23 mouse cellular contexts compared by ENCODE assay signal in the genomic region with DNA sequence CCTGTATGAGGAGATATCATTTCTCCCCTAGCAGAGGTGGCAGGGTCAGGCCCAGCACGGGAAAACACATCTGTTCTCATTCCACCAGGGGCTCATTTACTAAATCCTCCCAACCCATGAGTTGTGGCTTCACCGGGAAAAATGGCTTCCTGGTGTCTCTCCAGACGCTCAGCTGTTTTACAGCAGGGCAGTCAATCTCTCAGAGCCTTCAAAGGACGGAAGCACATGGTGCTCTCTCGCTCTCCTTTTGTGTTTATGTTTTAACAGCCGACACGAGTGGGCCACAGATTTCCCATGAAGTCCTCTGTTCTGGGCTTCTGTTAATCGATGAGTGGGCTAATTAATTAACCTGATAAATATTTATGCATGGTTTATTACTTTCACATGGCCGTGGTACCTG. TPM values are rescaled to one million over a fixed set of nuclear protein-coding genes. Genes with fewer than 3 reads are reported as not detected.
DNase-seq lines count a peak whose midpoint lies in the region; ATAC-seq and TF ChIP-seq lines count a peak whose summit lies in the region.
"Had no signal": no experiment of that assay in that cellular context is flagged by ENCODE, and none has a peak within 500 bp of the region (broad histone marks: within the 10 kb centered on the region; RNA-seq: fewer than 3 reads in every experiment).

No protein-coding gene starts in this region.

- H3K4me2 ChIP-seq in kidney, postnatal 0 days (ENCODE audit: low read length): no peak overlapping the region
- H3K4me2 ChIP-seq in neural tube, embryonic 13.5 days: no peak overlapping the region
- H3K4me2 ChIP-seq: embryonic facial prominence, embryonic 12.5 days; forebrain, embryonic 12.5 days; heart, embryonic 11.5 days; heart, embryonic 15.5 days; hindbrain, embryonic 14.5 days had no signal

- intact Hi-C loops in left cerebral cortex, adult 2 months (cut with DNase I): no loop called here

- no peak for TF ChIP-seq POLR2A in brain, embryonic 14.5 days (IDR thresholded peaks at IDR 0.05; ENCODE audit: borderline replicate concordance, extremely low read depth, insufficient read depth, insufficient read length, poor library complexity, severe bottlenecking)

- no peaks in the 10 kb centered on the region for H3K36me3 ChIP-seq in kidney, postnatal 0 days (ENCODE audit: insufficient read depth, low read length)
- H3K36me3 ChIP-seq in neural tube, embryonic 13.5 days: no peaks in the 10 kb centered on the region
- H3K36me3 ChIP-seq: embryonic facial prominence, embryonic 12.5 days; forebrain, embryonic 12.5 days; heart, embryonic 15.5 days; hindbrain, embryonic 10.5 days had no signal

- no peak overlapping the region for H3K9ac ChIP-seq in kidney, postnatal 0 days (ENCODE audit: low read depth, low read length)
- H3K9ac ChIP-seq in neural tube, embryonic 13.5 days: no peak overlapping the region
- H3K9ac ChIP-seq: embryonic facial prominence, embryonic 12.5 days; forebrain, embryonic 12.5 days; heart, embryonic 15.5 days; hindbrain, embryonic 14.5 days had no signal

- ATAC-seq in kidney, postnatal 0 days (replicated peaks; ENCODE audit: low FRiP score, low read depth): no peak
- ATAC-seq in neural tube, embryonic 13.5 days (ENCODE audit: low read depth): no peak
- ATAC-seq: activated CD4-positive, CD25-positive, alpha-beta regulatory T cell, adult 4 months; forebrain, embryonic 16.5 days; Patski had no signal

- H3K4me1 ChIP-seq in kidney, postnatal 0 days (replicated peaks; ENCODE audit: insufficient read depth, low read length): no peaks in the 10 kb centered on the region
- H3K4me1 ChIP-seq in neural tube, embryonic 13.5 days (replicated peaks): peaks cover 13% of the 10 kb centered on the region
- H3K4me1 ChIP-seq: embryonic facial prominence, embryonic 12.5 days; heart, embryonic 15.5 days had no signal

- WGBS in kidney, postnatal 0 days: 28% methylated on average over 9 of the region's 9 CpGs
- WGBS in neural tube, embryonic 13.5 days: 9% methylated on average over 9 of the region's 9 CpGs

- H3K9me3 ChIP-seq in kidney, postnatal 0 days (replicated peaks; ENCODE audit: low read length): no peaks in the 10 kb centered on the region
- H3K9me3 ChIP-seq in neural tube, embryonic 13.5 days: no peaks in the 10 kb centered on the region
- H3K9me3 ChIP-seq: embryonic facial prominence, embryonic 12.5 days; forebrain, embryonic 12.5 days; heart, embryonic 15.5 days; hindbrain, embryonic 10.5 days had no signal

- H3K27ac ChIP-seq in kidney, postnatal 0 days: no peak overlapping the region
- peak overlapping the region; percentile 28 for H3K27ac ChIP-seq in neural tube, embryonic 13.5 days (replicated peaks)
- no peak overlapping the region for H3K27ac ChIP-seq in left cerebral cortex, adult 2 months
- H3K27ac ChIP-seq: embryonic facial prominence, embryonic 12.5 days; forebrain, embryonic 12.5 days; heart, adult 2 months; heart, embryonic 15.5 days; hindbrain, embryonic 10.5 days; hindbrain, embryonic 14.5 days had no signal

- DNase-seq in kidney, postnatal 0 days (ENCODE audit: low spot score): peak; percentile 10
- DNase-seq in kidney, postnatal 25 days: no peak
- peak; percentile 29 for DNase-seq in brain, embryonic 14.5 days (ENCODE audit: low read depth)
- peak; percentile 54 for DNase-seq in embryo, embryonic 11 days
- no peak for DNase-seq in left cerebral cortex, adult 2 months (ENCODE audit: extremely low spot score in 1 of 2, low spot score in 2 of 2)
- DNase-seq in cerebellum, adult 11-12 months: no peak
- DNase-seq: adrenal gland, postnatal 14 days; cerebellum, adult 2 months; cerebellum, postnatal 10 days; gastrocnemius, postnatal 14 days; heart, adult 2 months; heart, postnatal 14 days had no signal

- TF ChIP-seq CTCF in kidney, postnatal 0 days (IDR thresholded peaks at IDR 0.05; ENCODE audit: low read depth): no peak
- no peak for TF ChIP-seq CTCF in brain, embryonic 14.5 days (IDR thresholded peaks at IDR 0.05; ENCODE audit: borderline replicate concordance, extremely low read depth, insufficient read depth, insufficient read length)
- no peak for TF ChIP-seq CTCF in left cerebral cortex, adult 2 months (IDR thresholded peaks at IDR 0.05)

- no peaks in the 10 kb centered on the region for H3K27me3 ChIP-seq in kidney, postnatal 0 days (ENCODE audit: insufficient read depth, low read length)
- no peaks in the 10 kb centered on the region for H3K27me3 ChIP-seq in neural tube, embryonic 13.5 days
- H3K27me3 ChIP-seq: CH12.LX; embryonic facial prominence, embryonic 12.5 days; forebrain, embryonic 12.5 days; Patski had no signal

- no peak overlapping the region for H3K4me3 ChIP-seq in kidney, postnatal 0 days (replicated peaks; ENCODE audit: low read depth, low read length)
- no peak overlapping the region for H3K4me3 ChIP-seq in neural tube, embryonic 13.5 days
- H3K4me3 ChIP-seq in left cerebral cortex, adult 2 months: no peak overlapping the region
- H3K4me3 ChIP-seq: embryonic facial prominence, embryonic 12.5 days; forebrain, embryonic 12.5 days; heart, adult 2 months; heart, embryonic 15.5 days; hindbrain, embryonic 10.5 days had no signal

RNA-seq across cellular contexts. Expression of a gene that starts 40.5 kb away (rescaled TPM):
- 0.16 and 0.18 TPM in 2 replicates for polyA plus RNA-seq in kidney, postnatal 0 days (2015; fragmentation: Nextera tagmentation; extraction: Ambion mirVana)
- polyA plus RNA-seq in brain, embryonic 14.5 days (2012; rRNA removed): 0.06 and 0.16 TPM in 2 replicates
- 0.25 and 0.66 TPM in 2 replicates for polyA plus RNA-seq in neural tube, embryonic 13.5 days (2015; fragmentation: Nextera tagmentation; extraction: Ambion mirVana)
- total RNA-seq in left cerebral cortex, adult 2 months (2021): under 1 TPM; 0.18 to 0.33 TPM
- polyA plus RNA-seq: Patski had no signal

Comparison
In these comparisons a context has a peak if more than half of its experiments do, and no peak if none do; other contexts are left out.
1. DNase-seq: peak in kidney, postnatal 0 days (single experiment), brain, embryonic 14.5 days (single experiment) and embryo, embryonic 11 days (single experiment); none in kidney, postnatal 25 days (0 of 2), left cerebral cortex, adult 2 months (0 of 2) and cerebellum, adult 11-12 months (single experiment).